Comparison of ENCODE assay signal across 20 mouse cellular contexts in the genomic region with DNA sequence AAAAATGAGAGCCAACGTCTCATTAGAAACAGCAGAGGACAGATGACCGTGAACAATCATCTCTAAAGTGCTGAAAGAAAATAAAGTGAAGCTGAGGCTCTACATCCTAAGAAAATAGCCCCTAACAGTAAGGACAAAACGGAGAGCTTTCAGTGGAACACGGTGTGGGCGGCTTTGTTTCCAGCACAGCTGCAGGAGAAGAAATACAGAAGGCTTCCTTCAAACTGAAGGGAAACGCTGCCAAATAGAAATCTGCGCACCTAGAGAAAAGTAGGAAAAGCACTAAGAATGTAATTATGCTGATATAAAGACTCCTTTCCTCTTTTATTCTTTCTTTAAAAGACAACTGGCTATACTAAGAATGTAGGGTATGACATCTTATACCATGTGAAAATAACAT.
A peak's percentile ranks its signal among the peaks of the same experiment; 100 is the strongest.
DNase-seq lines count a peak whose midpoint lies in the region; TF ChIP-seq lines count a peak whose summit lies in the region.
"Had no signal": no experiment of that assay in that cellular context is flagged by ENCODE, and none has a peak within 500 bp of the region (broad histone marks: within the 10 kb centered on the region; RNA-seq: fewer than 3 reads in every experiment).

No protein-coding gene starts in this region.

- no peak for TF ChIP-seq POLR2A in brain, embryonic 14.5 days (IDR thresholded peaks at IDR 0.05; ENCODE audit: borderline replicate concordance, extremely low read depth, insufficient read depth, insufficient read length, poor library complexity, severe bottlenecking)

- H3K27ac ChIP-seq in layer of hippocampus, adult 2 months = peak overlapping the region; percentile 2; the same call in 1 of the 2 replicates
- H3K27ac ChIP-seq: forebrain, embryonic 15.5 days; heart, embryonic 15.5 days; hindbrain, embryonic 13.5 days; limb, embryonic 13.5 days; liver, embryonic 12.5 days; midbrain, embryonic 12.5 days had no signal

- H3K4me3 ChIP-seq in layer of hippocampus, adult 2 months = no peak overlapping the region
- H3K4me3 ChIP-seq: forebrain, embryonic 15.5 days; heart, embryonic 15.5 days; hindbrain, embryonic 13.5 days; limb, embryonic 13.5 days; liver, embryonic 12.5 days; midbrain, embryonic 12.5 days had no signal

- DNase-seq in layer of hippocampus, adult 2 months (ENCODE audit: low spot score in 2 of 2) = peak in 1 of 2 experiments; percentile 12
- DNase-seq in layer of hippocampus, adult 9-10 months (ENCODE audit: low spot score) = no peak
- DNase-seq in brain, adult 2 months (ENCODE audit: low read depth, low spot score) = peak; percentile 73
- DNase-seq in brain, embryonic 14.5 days (ENCODE audit: low read depth) = peak; percentile 26
- peak; percentile 27 for DNase-seq in right cerebral cortex, postnatal 25 days
- no peak for DNase-seq in gastrocnemius, postnatal 14 days
- no peak for DNase-seq in ovary, postnatal 10 days (ENCODE audit: low spot score)
- DNase-seq: adrenal gland, postnatal 10 days; cerebellum, adult 8-10 months; heart, postnatal 36 days; kidney, adult 11 months; lung, adult 18-20 months; lung, postnatal 14 days; thymus, postnatal 14 days had no signal

- intact Hi-C loops in gastrocnemius, postnatal 14 days (cut with DNase I; ENCODE audit: low total_unique reads) = no loop called here

- TF ChIP-seq CTCF in layer of hippocampus, adult 2 months (conservative IDR thresholded peaks at IDR 0.05) = no peak
- no peak for TF ChIP-seq CTCF in brain, embryonic 14.5 days (IDR thresholded peaks at IDR 0.05; ENCODE audit: borderline replicate concordance, extremely low read depth, insufficient read depth, insufficient read length)

Comparison
In these comparisons a context has a peak if more than half of its experiments do, and no peak if none do; other contexts are left out.
1. DNase-seq: peak in brain, adult 2 months (single experiment), brain, embryonic 14.5 days (single experiment) and right cerebral cortex, postnatal 25 days (single experiment); none in layer of hippocampus, adult 9-10 months (single experiment), gastrocnemius, postnatal 14 days (single experiment) and ovary, postnatal 10 days (single experiment).